Mouse (Mus musculus): ENCODE measurements around the gene Zfp74. TPM values are rescaled to one million over a fixed set of nuclear protein-coding genes. Genes with fewer than 3 reads are reported as not detected.

Gene Zfp74
- total and polyA plus RNA-seq, 2 experiments from 2014 or later: 12.8 to 17.1 TPM

GRCm38 (mm10) chr7:29917371-29918061 lies 36.4 kb downstream of the Zfp74 start:
- no peak overlapping the region for H3K4me3 ChIP-seq (ENCODE audit: low read depth, low read length)
- WGBS: 80% methylated on average over 6 of the region's 6 CpGs
- H3K27ac ChIP-seq (ENCODE audit: low read depth, low read length): no peak overlapping the region
- TF ChIP-seq CTCF (IDR thresholded peaks at IDR 0.05): no peak
- no peak for DNase-seq (ENCODE audit: low spot score)
- H3K9me3 ChIP-seq (ENCODE audit: low read length): no peaks in the 10 kb centered on the region
- H3K4me1 ChIP-seq (ENCODE audit: insufficient read depth, low read length): no peaks in the 10 kb centered on the region
- no peaks in the 10 kb centered on the region for H3K27me3 ChIP-seq (ENCODE audit: insufficient read depth, low read length)
- ATAC-seq (ENCODE audit: low FRiP score): no peak
- no peak overlapping the region for H3K9ac ChIP-seq (replicated peaks; ENCODE audit: low read length, poor library complexity, severe bottlenecking)
- peaks cover 27% of the 10 kb centered on the region for H3K36me3 ChIP-seq (ENCODE audit: insufficient read depth, low read length)
- no peak overlapping the region for H3K4me2 ChIP-seq (ENCODE audit: low read depth, low read length, poor library complexity, severe bottlenecking)

- no peak for DNase-seq (ENCODE audit: low spot score)
- peaks cover 39% of the 10 kb centered on the region for H3K36me3 ChIP-seq (ENCODE audit: insufficient read depth, low read length)
Observed at GRCm38 (mm10) chr7:29912172-29912571, 41.7 kb downstream of the Zfp74 start.

GRCm38 (mm10) chr7:29910252-29910651 lies 43.6 kb downstream of the Zfp74 start:
- H3K27me3 ChIP-seq (ENCODE audit: insufficient read depth, low read length): no peaks in the 10 kb centered on the region
- ATAC-seq (ENCODE audit: low FRiP score) (no peak), DNase-seq (ENCODE audit: low spot score) (peak; percentile 16)
- peaks cover 32% of the 10 kb centered on the region for H3K36me3 ChIP-seq (ENCODE audit: insufficient read depth, low read length)
- no peaks in the 10 kb centered on the region for H3K9me3 ChIP-seq (ENCODE audit: low read length)
- H3K4me3 ChIP-seq (ENCODE audit: low read depth, low read length): no peak overlapping the region
- no peak overlapping the region for H3K4me2 ChIP-seq (ENCODE audit: low read depth, low read length, poor library complexity, severe bottlenecking)
- TF ChIP-seq CTCF (IDR thresholded peaks at IDR 0.05): no peak
- H3K9ac ChIP-seq (replicated peaks; ENCODE audit: low read length, poor library complexity, severe bottlenecking): no peak overlapping the region
- WGBS: 58% methylated on average over 2 of the region's 2 CpGs
- peaks cover 6% of the 10 kb centered on the region; the same call in 1 of the 2 replicates for H3K4me1 ChIP-seq (ENCODE audit: insufficient read depth, low read length)
- no peak overlapping the region for H3K27ac ChIP-seq (ENCODE audit: low read depth, low read length)

More at GRCm38 (mm10) chr7:29912172-29912571, 41.7 kb downstream of the Zfp74 start:
- TF ChIP-seq CTCF (IDR thresholded peaks at IDR 0.05): no peak
- no peak for ATAC-seq (ENCODE audit: low FRiP score)
- no peaks in the 10 kb centered on the region for H3K9me3 ChIP-seq (ENCODE audit: low read length)
- H3K4me2 ChIP-seq (ENCODE audit: low read depth, low read length, poor library complexity, severe bottlenecking): no peak overlapping the region
- no peak overlapping the region for H3K4me3 ChIP-seq (ENCODE audit: low read depth, low read length)
- 98% methylated on average over 13 of the region's 13 CpGs for WGBS
- H3K9ac ChIP-seq (replicated peaks; ENCODE audit: low read length, poor library complexity, severe bottlenecking): no peak overlapping the region
- H3K27me3 ChIP-seq (ENCODE audit: insufficient read depth, low read length): no peaks in the 10 kb centered on the region
- no peak overlapping the region for H3K27ac ChIP-seq (ENCODE audit: low read depth, low read length)
- peaks cover 6% of the 10 kb centered on the region; the same call in 1 of the 2 replicates for H3K4me1 ChIP-seq (ENCODE audit: insufficient read depth, low read length)

- Histone ChIP-seq H3K27me3 (ENCODE audit: insufficient read depth, low read length) (no peaks in the 10 kb centered on the region), H3K9ac (replicated peaks; ENCODE audit: low read length, poor library complexity, severe bottlenecking) (peak within 1 kb of the TSS; percentile 64), H3K4me3 (ENCODE audit: low read depth, low read length) (peak within 1 kb of the TSS; percentile 67), H3K4me1 (ENCODE audit: insufficient read depth, low read length) (peaks cover 6% of the 10 kb centered on the region; the same call in 1 of the 2 replicates), H3K9me3 (ENCODE audit: low read length) (no peaks in the 10 kb centered on the region), H3K27ac (ENCODE audit: low read depth, low read length) (peak within 1 kb of the TSS; percentile 94), H3K36me3 (ENCODE audit: insufficient read depth, low read length) (peaks cover 13% of the 10 kb centered on the region), H3K4me2 (ENCODE audit: low read depth, low read length, poor library complexity, severe bottlenecking) (peak within 1 kb of the TSS; percentile 44)
- DNase-seq (ENCODE audit: low spot score) (peak; percentile 92), ATAC-seq (ENCODE audit: low FRiP score) (peak; percentile 71)
- no peak for TF ChIP-seq CTCF (IDR thresholded peaks at IDR 0.05)
- WGBS: under 1% methylated on average over 33 of the region's 33 CpGs
Observed at GRCm38 (mm10) chr7:29908130-29908950, 45.5 kb downstream of the Zfp74 start, which contains the start of gene Zfp383. Zfp383 (plus strand) TSS chr7:29908223.

GRCm38 (mm10) chr7:29907206-29907605 lies 46.7 kb downstream of the Zfp74 start:
- no peak for DNase-seq (ENCODE audit: low spot score)
- Histone ChIP-seq H3K36me3 (ENCODE audit: insufficient read depth, low read length) (peaks cover 9% of the 10 kb centered on the region), H3K9ac (replicated peaks; ENCODE audit: low read length, poor library complexity, severe bottlenecking) (no peak overlapping the region), H3K27me3 (ENCODE audit: insufficient read depth, low read length) (no peaks in the 10 kb centered on the region), H3K4me1 (ENCODE audit: insufficient read depth, low read length) (peaks cover 6% of the 10 kb centered on the region; the same call in 1 of the 2 replicates), H3K4me3 (ENCODE audit: low read depth, low read length) (no peak overlapping the region), H3K9me3 (ENCODE audit: low read length) (no peaks in the 10 kb centered on the region), H3K4me2 (ENCODE audit: low read depth, low read length, poor library complexity, severe bottlenecking) (peak overlapping the region; percentile 44; the same call in 1 of the 2 replicates), H3K27ac (ENCODE audit: low read depth, low read length) (peak overlapping the region; percentile 94)
- 88% methylated on average over 5 of the region's 5 CpGs for WGBS
- ATAC-seq (ENCODE audit: low FRiP score): no peak
- TF ChIP-seq CTCF (IDR thresholded peaks at IDR 0.05): no peak

Measured in midbrain, postnatal 0 days (tissue).